Comparison of ENCODE assay signal across 22 mouse cellular contexts in the genomic region with DNA sequence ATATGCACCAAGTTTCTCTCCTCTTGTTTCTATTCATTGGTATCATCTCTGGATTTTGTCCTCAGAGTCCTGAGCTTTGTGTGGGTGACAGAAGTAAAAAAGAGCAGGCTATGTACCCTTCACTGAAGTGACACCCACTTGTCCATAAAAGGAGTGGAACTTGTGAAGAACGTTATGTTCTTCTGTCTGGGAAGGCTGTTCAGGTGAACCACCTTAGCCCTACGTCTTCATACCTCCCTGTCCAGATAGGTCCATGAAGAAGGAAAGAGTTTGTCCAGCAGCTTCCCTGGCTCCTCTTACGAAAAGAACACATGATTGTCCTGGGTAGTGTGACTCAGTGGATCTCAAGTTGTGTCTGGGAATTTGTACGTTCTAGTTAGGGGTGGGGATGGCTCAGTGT.
"Had no signal": no experiment of that assay in that cellular context is flagged by ENCODE, and none has a peak within 500 bp of the region (broad histone marks: within the 10 kb centered on the region; RNA-seq: fewer than 3 reads in every experiment).

No protein-coding gene starts in this region.

- H3K9ac ChIP-seq: liver, embryonic 14.5 days; lung, embryonic 14.5 days; midbrain, embryonic 12.5 days; midbrain, embryonic 15.5 days; neural tube, embryonic 12.5 days; neural tube, embryonic 15.5 days had no signal

- H3K36me3 ChIP-seq: midbrain, embryonic 12.5 days; midbrain, embryonic 15.5 days; neural tube, embryonic 12.5 days; neural tube, embryonic 15.5 days had no signal

- H3K4me2 ChIP-seq: lung, embryonic 14.5 days; midbrain, embryonic 12.5 days; midbrain, embryonic 15.5 days; neural tube, embryonic 12.5 days; neural tube, embryonic 15.5 days had no signal

- ATAC-seq: hindbrain, postnatal 0 days; inflammation-experienced regulatory T-cells, adult 6 months; intestine, embryonic 16.5 days; midbrain, embryonic 15.5 days had no signal

- H3K4me3 ChIP-seq: left cerebral cortex, adult 2 months; midbrain, embryonic 12.5 days; midbrain, embryonic 15.5 days; neural tube, embryonic 12.5 days; neural tube, embryonic 15.5 days had no signal

- H3K27me3 ChIP-seq: neural tube, embryonic 12.5 days; neural tube, embryonic 15.5 days had no signal

- DNase-seq: kidney, adult 9 months; kidney, postnatal 14 days; layer of hippocampus, postnatal 36 days; lung, embryonic 14.5 days; lung, postnatal 10 days; right cerebral cortex, adult 18-20 months; right cerebral cortex, postnatal 14 days; right cerebral cortex, postnatal 4 days; thymus, adult 2 months; thymus, postnatal 14 days; thymus, postnatal 4 days had no signal

- H3K27ac ChIP-seq: hindbrain, postnatal 0 days; left cerebral cortex, adult 2 months; liver, embryonic 14.5 days; macrophage; midbrain, embryonic 12.5 days; midbrain, embryonic 15.5 days; neural tube, embryonic 12.5 days; neural tube, embryonic 15.5 days; stomach, postnatal 0 days had no signal

- H3K9me3 ChIP-seq: midbrain, embryonic 12.5 days; midbrain, embryonic 15.5 days; neural tube, embryonic 12.5 days; neural tube, embryonic 15.5 days had no signal
